Mouse (Mus musculus) spleen, adult 12 weeks (tissue): ENCODE results near the gene Pknox2.

Experiments
- DNase-seq: peaks from one replicate; pipeline ENCODE4 v3.0.0; 2022; ENCODE audit warnings: low spot score

The Pknox2 gene

GRCm38 (mm10) chr9:36876787-36877186 is 270.4 kb downstream of the Pknox2 start:
- DNase-seq, result no peak

GRCm38 (mm10) chr9:36876313-36876712 is 270.9 kb downstream of the Pknox2 start:
- DNase-seq, result no peak

GRCm38 (mm10) chr9:36873796-36874195 is 273.4 kb downstream of the Pknox2 start:
- no peak for DNase-seq

GRCm38 (mm10) chr9:36870263-36870662 is 276.9 kb downstream of the Pknox2 start:
- DNase-seq, result no peak

- no peak for DNase-seq
Observed at GRCm38 (mm10) chr9:36868662-36869061, 278.5 kb downstream of the Pknox2 start.

GRCm38 (mm10) chr9:36864862-36865813 is 282.1 kb downstream of the Pknox2 start:
- DNase-seq, result no peak

- no peak for DNase-seq
Observed at GRCm38 (mm10) chr9:36863694-36864093, 283.5 kb downstream of the Pknox2 start.

GRCm38 (mm10) chr9:36862576-36862975 is 284.6 kb downstream of the Pknox2 start:
- DNase-seq, result no peak

- DNase-seq, result no peak
Observed at GRCm38 (mm10) chr9:36858677-36859076, 288.5 kb downstream of the Pknox2 start.

GRCm38 (mm10) chr9:36857476-36858117 is 289.6 kb downstream of the Pknox2 start:
- DNase-seq, result no peak

GRCm38 (mm10) chr9:36856351-36856750 is 290.9 kb downstream of the Pknox2 start:
- DNase-seq, result no peak

- no peak for DNase-seq
Observed at GRCm38 (mm10) chr9:36852175-36852574, 295.0 kb downstream of the Pknox2 start.

- no peak for DNase-seq
Observed at GRCm38 (mm10) chr9:36850091-36850490, 297.1 kb downstream of the Pknox2 start.

- DNase-seq, result no peak
Observed at GRCm38 (mm10) chr9:36848661-36849060, 298.5 kb downstream of the Pknox2 start.

GRCm38 (mm10) chr9:36846346-36846745 is 300.9 kb downstream of the Pknox2 start:
- DNase-seq, result no peak
